Mouse (Mus musculus): ENCODE measurements around the gene Mars. TPM values are rescaled to one million over a fixed set of nuclear protein-coding genes. Genes with fewer than 3 reads are reported as not detected.
"Not testable (repeated sequence)": the region's sequence is repeated elsewhere in the genome, so short reads cannot be mapped to it uniquely, and the experiment has no call there.

The Mars gene
- total RNA-seq, 4 experiments from 2014 or later, result 79.7 to 107 (median 92.0) TPM

GRCm38 (mm10) chr10:127310523-127311475 lies 787 bp downstream of the Mars start:
- no peak for DNase-seq

GRCm38 (mm10) chr10:127309167-127309566 lies 2.4 kb downstream of the Mars start:
- DNase-seq, result not testable (repeated sequence)

DNA sequence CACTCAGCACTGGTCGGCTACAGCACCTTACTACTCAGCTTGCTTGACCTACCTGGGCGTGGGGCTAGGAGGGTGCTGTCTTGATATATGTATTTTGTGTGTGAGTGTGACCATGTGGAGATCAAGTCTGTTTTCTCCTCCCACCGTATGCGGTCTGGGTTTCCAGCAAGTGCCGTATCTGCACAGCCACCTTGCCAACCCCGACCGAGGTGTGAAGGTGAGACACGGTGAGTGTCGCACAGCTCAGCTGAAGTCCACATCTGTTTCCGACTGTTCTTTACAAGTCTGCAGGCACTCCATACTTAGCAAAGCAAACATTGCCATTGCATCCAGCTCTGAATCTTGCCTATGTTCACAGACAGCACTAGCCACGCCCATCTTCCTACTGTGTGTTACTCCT lies 8.4 kb downstream of the Mars start:
- DNase-seq, result no peak

GRCm38 (mm10) chr10:127300361-127300760 lies 11.2 kb downstream of the Mars start:
- DNase-seq, result no peak

DNA sequence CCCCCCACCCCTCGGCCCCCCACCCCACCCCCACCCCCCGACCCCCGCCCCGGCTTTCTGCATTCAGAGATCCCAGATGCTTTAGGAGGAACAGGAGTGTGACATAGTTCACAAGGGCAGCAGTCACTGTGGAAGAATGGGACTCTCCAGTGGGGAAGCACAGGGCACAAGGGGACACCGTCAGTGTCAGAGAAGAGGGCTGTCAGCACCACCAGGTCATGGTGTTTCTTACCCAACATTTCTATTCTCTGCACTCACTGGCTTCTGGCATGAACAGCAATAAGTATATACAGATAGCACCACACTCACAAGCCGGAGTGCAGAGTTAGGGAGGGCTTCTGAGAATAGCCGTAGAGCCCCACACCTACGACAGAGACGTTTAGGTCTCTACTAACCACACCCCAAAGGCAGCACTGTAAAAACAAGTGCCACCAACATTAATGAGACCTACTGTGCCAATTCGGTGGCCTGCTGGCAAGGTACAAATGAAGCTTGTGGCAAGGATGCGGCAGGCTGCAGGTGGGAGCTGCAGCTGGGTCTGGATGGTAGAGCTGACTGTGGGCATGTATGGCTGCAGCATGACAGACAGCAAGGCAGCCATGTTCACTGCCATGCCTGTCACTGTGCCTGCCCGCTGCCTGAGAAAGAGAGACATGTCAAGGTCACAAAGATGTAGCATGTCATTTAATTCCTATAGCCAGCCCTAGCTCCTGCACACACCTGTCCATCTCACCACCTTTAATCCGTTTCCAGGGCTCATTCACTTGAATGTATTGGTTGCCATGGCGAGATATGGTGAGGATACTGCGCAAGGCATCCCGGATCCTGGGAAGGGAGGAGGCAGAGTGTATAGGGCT lies 14.3 kb downstream of the Mars start:
- DNase-seq, result no peak

DNA sequence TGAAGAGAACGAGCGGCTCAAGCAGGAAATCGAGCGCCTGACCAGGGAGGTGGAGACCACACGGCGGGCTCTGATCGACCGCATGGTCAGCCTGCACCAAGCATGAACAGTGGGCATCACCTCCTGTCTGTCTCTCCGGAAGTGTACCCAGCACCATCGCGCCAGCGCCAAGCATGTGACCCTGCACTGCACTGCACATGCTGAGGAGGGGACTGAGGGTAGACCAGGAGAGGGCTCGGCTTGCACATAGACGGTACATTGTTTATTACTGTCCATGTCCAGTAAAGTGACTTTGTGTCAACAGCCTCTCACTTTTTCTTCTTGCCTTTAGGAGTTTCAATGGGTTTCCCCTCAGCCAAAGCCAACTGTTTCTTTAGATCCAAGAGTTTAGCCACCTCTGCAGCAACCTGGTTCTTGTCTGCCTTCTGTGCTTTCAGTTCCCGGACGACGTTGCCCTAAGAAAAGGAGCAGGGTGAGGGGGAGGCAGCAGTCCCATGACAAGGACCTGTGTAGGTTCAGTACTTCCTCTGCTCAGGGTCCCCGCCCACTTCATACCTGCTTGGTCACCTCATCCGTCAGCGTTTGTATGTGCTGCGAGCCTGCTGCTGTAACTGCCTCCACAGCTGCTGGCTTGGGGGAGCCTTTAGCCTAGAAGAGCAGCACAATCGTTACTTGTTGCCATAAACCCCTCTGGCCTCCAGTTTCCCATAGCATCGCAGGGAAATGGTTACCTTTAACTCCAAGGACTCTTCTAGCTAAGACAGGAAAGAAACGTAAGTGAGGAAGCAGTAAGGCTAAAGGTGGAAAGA lies 15.4 kb downstream of the Mars start:
- no peak for DNase-seq

- DNase-seq, result no peak
These were observed 16.6 kb downstream of the Mars start for GRCm38 (mm10) chr10:127294895-127295510.

DNA sequence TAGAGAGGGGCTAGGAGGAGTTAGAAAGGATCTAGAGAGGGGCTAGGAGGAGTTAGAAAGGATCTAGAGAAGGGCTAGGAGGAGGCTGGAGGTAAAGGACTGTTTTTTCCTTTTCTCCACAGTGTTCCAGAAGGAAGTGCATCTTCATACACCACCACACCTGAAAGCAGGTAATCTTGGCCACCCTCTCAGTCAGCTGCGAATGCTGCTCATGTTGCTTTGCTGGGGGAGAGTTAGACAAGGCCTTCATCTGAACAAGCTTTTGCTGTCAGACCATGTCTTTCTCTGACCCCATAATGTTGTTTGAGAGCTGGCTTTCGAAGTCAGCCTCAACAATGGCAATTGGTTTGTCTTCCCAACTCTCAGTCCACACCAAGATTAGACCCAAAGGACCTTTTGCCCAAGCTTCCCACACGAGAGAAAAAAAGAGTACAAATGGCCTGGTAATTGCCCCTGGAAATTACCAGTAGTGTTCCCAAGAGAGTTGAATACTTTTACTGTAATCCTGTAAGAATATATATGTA lies 17.9 kb downstream of the Mars start:
- no peak for DNase-seq

- peak; percentile 73 for DNase-seq
These were observed 18.5 kb downstream of the Mars start for GRCm38 (mm10) chr10:127292987-127293538.

DNA sequence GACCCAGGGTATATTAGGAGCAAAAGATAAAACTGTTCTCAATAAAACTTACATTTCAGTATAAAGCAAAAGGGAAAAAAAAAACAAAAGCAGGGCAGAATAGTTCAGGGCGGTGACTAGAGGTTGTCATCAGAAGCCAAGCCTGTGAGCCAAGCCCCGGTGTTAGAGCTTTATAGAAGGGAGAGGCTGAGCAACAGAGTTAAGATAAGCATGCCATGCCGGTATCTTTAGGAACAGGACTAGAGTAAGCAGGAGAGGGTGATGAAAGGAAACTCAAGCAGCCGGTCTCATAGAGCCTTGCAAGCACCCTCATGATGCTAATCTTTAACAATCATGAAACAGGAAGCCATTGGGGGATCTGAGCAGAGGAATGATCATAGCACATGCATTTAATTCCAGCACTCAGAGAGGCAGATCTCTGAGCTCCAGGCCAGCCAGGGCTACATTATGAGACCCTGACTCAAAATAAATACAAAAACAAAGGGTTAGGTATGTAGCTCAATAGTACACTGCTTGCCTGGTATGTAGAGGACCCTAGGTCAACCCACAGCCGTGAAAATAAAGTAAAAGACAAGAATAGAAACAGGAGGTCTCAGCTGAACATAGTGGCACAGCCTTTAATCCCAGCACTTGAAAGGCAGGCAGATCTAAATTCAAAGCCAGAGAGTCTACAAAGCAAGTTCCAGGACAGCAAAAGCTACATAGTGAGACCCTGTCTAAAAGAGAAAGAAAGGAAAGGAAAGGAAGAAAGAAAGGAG lies 19.5 kb downstream of the Mars start:
- DNase-seq, result no peak

DNA sequence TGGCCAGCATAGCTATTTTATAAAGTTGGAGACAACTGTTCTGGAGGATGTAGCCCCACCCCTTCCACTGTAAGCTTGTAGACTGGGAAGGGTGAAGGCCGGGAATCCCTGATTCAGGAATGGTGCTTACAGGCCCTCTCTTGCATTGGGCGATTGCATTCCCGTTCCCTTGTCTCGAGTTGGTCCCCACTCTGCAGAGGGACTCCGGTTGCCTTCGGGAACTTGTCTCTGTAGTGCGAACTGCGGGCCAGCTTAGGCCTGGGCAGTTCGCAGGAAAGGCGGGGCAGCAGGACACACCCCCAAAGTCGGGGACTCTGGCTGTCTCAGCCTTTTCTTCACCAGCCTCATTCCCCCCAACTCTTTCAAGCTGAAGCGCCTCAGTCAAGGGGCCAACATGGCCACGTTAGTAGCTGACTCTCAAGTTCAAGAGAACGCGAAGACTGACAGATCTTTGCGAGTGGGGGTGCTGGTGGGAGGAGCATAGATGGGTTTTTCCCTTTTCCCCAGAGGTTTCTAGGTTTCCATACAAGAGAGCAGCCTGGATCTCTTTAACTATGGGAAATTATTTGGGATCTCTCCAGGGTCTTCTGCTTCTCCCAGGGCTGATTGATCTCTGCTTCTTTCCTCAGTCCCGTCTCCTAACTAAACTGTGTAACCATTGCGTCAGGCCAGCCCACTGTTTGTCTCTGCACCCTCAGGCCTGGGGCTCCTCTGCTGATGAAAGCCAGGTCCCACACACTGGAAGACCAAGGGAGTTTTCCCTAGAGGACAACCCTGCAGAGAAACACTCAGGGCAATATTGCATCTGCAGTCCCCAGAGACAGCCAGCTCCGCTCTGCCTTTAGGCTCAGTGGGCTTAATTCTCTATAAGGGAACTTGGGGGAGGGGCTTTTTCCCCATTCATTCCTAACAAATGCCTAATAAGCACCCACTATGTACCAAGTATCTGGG lies 20.4 kb downstream of the Mars start:
- no peak for DNase-seq

- DNase-seq, result peak; percentile 100
These were observed 21.2 kb downstream of the Mars start for GRCm38 (mm10) chr10:127290307-127290929.

DNA sequence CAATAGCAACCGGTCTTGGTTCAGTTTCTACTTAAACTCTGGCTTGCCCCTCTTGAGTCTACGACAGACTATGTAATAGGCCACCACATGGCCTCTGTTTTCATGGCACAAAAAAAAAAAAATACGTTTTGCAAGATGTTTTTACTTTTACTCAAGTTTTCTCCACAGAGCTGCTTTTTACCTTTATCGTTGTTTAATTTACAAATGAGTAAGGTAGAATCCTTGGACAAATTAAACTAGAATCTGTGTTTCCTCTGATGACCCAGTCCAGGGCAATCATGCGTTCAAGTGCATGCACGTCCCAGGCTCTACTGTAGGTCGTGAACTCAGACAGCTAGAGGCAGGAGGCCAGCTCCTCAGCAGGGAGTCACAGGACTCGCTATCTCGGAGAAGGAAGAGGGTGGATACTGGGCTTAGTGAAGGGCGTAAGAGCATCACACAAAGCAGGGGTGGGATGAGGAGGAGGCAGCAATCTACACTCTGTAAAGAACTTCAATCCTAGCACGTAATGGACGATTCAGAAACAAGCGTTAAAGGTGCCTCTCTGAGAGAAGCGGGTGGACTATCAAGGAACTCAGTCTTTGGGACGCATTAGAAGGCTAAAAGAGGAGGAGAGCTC lies 21.9 kb downstream of the Mars start:
- DNase-seq, result no peak

GRCm38 (mm10) chr10:127288800-127289572 lies 22.6 kb downstream of the Mars start, which contains the start of gene Mbd6:
Mbd6 (minus strand) TSS chr10:127289018.
- peak; percentile 90 for DNase-seq

DNA sequence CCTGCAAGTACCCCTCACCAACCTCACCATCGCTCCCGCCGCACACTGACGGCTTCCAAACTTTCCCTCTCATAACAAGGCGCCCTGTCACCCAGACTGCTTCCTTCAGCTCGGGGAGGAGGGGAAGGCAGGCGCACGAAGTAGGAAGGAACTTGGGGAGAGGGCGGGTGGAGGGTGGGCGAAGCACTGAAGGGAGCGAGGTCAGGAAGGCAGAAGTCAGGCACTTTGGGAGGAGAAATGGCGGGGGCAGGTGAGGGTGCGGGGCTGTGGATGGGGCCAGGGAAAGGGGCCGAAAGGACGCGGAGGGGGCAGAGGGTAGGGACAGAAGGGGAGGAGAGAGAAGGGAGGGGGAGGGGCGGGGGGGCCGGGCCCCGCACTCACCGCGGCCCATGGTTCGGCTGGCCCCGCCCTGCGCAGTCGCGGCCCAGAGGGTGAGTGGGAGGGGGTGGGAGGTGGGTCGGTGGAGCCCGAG lies 23.2 kb downstream of the Mars start:
- no peak for DNase-seq

DNA sequence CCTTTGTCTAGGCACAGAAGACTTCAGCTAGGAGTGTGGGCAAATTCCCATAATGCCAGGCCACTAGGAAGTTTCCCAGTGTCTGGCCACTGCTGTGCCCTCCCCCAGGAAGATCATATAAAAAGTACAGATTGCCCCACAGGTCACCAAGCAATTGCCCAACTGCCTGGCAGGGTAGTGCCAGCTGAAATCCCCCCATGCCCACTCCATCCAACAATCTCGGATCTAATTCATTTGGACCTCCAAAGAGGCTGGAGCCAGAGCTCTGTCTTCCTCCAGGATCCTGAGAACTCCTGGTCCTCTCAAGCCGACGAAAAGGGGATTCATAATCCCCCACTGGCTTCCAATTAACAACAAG lies 23.7 kb downstream of the Mars start:
- no peak for DNase-seq

DNA sequence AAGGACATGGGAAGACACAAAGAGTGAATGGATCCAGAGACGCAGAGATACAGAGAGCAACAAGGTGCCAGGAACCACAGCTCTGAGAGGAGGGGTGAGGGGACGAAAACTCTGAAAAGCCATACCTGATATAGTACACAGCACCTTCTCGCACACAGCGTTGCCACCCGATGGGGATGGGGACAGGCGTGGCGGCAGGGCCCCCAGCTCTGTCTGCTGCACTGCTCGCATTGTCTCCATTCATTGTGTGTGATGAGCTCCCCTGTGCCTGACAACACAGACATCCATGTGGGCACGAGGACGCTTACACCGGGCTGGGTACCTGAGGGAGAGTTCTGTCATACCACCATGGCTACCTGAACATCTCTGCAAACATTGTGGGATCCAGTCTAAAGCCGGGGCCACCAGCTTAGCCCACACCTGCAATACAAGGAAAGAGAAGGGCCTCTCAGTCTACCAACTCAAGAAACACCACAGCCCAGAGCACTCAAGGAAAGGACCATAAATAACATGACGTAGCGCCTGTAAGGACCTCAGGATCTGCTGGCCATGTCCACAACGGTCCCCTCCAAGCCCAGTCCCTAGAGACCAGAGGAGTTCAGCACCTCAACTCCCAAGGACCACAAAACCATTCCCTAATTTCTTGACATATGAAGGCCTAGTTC lies 24.2 kb downstream of the Mars start:
- no peak for DNase-seq
